Mouse (Mus musculus): ENCODE results near the gene Dync1i2. TPM values are rescaled to one million over a fixed set of nuclear protein-coding genes. Genes with fewer than 3 reads are reported as not detected.

Dync1i2 gene
- total and polyA plus RNA-seq, 3 experiments = 22.9 to 74.3 (median 38.6) TPM

DNA sequence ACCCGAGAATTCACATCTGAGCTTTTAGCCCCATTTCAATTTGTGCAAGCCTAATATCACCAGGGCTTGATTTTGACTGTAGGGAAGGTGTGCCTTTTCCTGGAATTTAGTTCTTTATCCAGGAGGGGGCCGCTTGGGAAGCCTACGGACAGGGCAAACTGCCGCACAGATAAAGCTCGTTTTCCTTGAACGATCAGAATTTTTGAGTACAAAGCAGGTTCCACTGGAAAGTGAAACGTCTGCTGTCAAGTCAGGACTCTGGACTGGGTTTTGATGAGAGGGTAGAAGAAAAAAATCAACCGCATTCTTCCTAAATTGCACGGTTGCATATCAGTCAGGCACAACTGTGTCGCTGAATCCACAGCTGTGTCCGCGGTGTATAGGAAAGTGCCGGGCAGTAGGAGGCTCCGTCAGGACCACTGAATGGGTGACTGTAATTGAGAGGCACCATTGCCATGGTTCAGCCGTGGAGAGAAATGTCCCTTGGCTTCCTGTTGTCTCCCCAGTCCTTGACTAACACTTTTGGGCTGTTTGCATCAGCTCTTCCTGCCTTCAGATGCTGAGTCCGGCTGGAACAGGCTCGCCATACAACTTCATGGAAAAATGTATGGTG lies 19.2 kb upstream of the Dync1i2 start:
- in situ Hi-C loops (cut with MboI; ENCODE audit: low pct_ligation_motif_present, low pct_unique_long_range_greater_than_20kb, low sequenced_read_pairs) (no loop called here), dilution Hi-C loops (cut with MboI; ENCODE audit: extremely low pct_ligation_motif_present, extremely low pct_unique_long_range_greater_than_20kb, low sequenced_read_pairs) (no loop called here)
- no peaks in the 10 kb centered on the region for H3K9me3 ChIP-seq (replicated peaks; ENCODE audit: low read length)
- no peak overlapping the region for H3K4me2 ChIP-seq (ENCODE audit: insufficient read depth, low read depth, poor library complexity, severe bottlenecking)
- no peaks in the 10 kb centered on the region for H3K27me3 ChIP-seq (replicated peaks)
- H3K9ac ChIP-seq (ENCODE audit: insufficient read depth, low read depth) = no peak overlapping the region
- no peaks in the 10 kb centered on the region for H3K36me3 ChIP-seq (replicated peaks in 1 of 2; ENCODE audit: control insufficient read depth in 1 of 2, insufficient read depth in 1 of 2, low read length in 1 of 2)
- no peaks in the 10 kb centered on the region for H3K4me1 ChIP-seq (ENCODE audit: control insufficient read depth in 1 of 2, insufficient read depth in 2 of 2)
- H3K27ac ChIP-seq (ENCODE audit: insufficient read depth, low read depth) = no peak overlapping the region
- H3K79me2 ChIP-seq (replicated peaks; ENCODE audit: control insufficient read depth, extremely low read depth, insufficient read depth, poor library complexity, severe bottlenecking) = no peaks in the 10 kb centered on the region
- no peak overlapping the region for H3K4me3 ChIP-seq (replicated peaks in 1 of 3; ENCODE audit: low read depth in 2 of 3, low read length in 2 of 3, poor library complexity in 1 of 3)
- TF ChIP-seq HCFC1 (IDR thresholded peaks at IDR 0.05; ENCODE audit: low read depth, low read length) (no peak), ZC3H11A (IDR thresholded peaks at IDR 0.05; ENCODE audit: low read depth, low read length) (no peak), MXI1 (IDR thresholded peaks at IDR 0.05; ENCODE audit: low read depth, low read length) (no peak), EP300 (IDR thresholded peaks at IDR 0.05; ENCODE audit: low read length) (no peak), MEF2A (IDR thresholded peaks at IDR 0.05; ENCODE audit: borderline replicate concordance, low read depth, low read length) (no peak), POLR2A (IDR thresholded peaks at IDR 0.05; ENCODE audit: low read depth, low read length) (no peak), CHD2 (IDR thresholded peaks at IDR 0.05; ENCODE audit: low read length) (no peak), ZMIZ1 (IDR thresholded peaks at IDR 0.05; ENCODE audit: low read depth, low read length) (no peak), JUN (IDR thresholded peaks at IDR 0.05; ENCODE audit: insufficient read depth, low read depth, low read length) (no peak), E2F4 (IDR thresholded peaks at IDR 0.05; ENCODE audit: insufficient replicate concordance, low read depth, low read length) (no peak), USF1 (IDR thresholded peaks at IDR 0.05; ENCODE audit: low read depth, low read length) (no peak), JUND (conservative IDR thresholded peaks at IDR 0.05; ENCODE audit: low read depth, low read length) (no peak), POLR2AphosphoS2 (IDR thresholded peaks at IDR 0.05; ENCODE audit: low read depth, low read length) (no peak)
- DNase-seq (ENCODE audit: extremely low read depth) = no peak

DNA sequence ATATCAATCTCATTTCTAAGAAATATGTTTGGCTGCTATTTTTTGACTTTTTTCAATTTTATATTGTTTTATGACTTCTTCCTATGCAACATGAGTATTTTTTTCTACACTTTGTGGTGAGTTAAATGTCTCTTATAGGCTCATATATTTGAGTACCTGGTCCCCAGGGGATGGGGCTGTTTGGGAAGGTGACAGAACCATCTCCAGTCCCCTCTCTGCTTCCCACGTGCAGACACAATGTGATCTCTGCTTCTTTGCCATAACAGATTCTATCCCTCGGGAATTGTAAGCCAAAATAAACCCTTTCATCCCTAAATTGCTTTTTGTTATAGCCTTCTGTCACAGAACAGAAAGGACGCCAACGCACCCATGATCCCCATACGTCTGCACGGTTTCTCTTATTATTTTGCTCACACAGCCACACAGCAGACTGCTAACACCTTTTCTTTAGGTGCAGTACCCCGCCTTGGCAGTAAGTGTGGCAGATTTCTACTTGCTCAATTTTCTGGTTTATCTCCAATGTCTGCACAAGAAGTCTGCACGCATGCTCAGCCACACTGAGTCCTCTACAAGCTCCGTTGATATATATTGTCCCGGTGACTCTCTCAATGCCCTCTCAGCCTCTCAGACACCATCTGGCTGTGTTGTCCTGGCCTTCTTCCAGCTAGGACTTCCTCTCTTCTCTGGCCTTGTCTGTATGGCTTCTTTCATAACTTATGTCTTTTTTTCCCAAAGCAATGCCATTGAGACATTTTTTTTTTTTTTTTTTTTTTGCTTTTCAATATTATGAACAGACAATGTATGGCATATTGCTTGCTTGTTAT lies 17.2 kb upstream of the Dync1i2 start:
- Histone ChIP-seq H3K4me1 (ENCODE audit: control insufficient read depth in 1 of 2, insufficient read depth in 2 of 2) (no peaks in the 10 kb centered on the region), H3K9me3 (replicated peaks; ENCODE audit: low read length) (no peaks in the 10 kb centered on the region), H3K27me3 (replicated peaks) (no peaks in the 10 kb centered on the region), H3K36me3 (replicated peaks in 1 of 2; ENCODE audit: control insufficient read depth in 1 of 2, insufficient read depth in 1 of 2, low read length in 1 of 2) (no peaks in the 10 kb centered on the region), H3K27ac (ENCODE audit: insufficient read depth, low read depth) (no peak overlapping the region), H3K9ac (ENCODE audit: insufficient read depth, low read depth) (no peak overlapping the region), H3K4me2 (ENCODE audit: insufficient read depth, low read depth, poor library complexity, severe bottlenecking) (no peak overlapping the region), H3K4me3 (replicated peaks in 1 of 3; ENCODE audit: low read depth in 2 of 3, low read length in 2 of 3, poor library complexity in 1 of 3) (no peak overlapping the region), H3K79me2 (replicated peaks; ENCODE audit: control insufficient read depth, extremely low read depth, insufficient read depth, poor library complexity, severe bottlenecking) (no peaks in the 10 kb centered on the region)
- in situ Hi-C loops (cut with MboI; ENCODE audit: low pct_ligation_motif_present, low pct_unique_long_range_greater_than_20kb, low sequenced_read_pairs) (no loop called here), dilution Hi-C loops (cut with MboI; ENCODE audit: extremely low pct_ligation_motif_present, extremely low pct_unique_long_range_greater_than_20kb, low sequenced_read_pairs) (no loop called here)
- no peak for DNase-seq (ENCODE audit: extremely low read depth)
- TF ChIP-seq MYC (IDR thresholded peaks at IDR 0.05; ENCODE audit: low read depth, low read length) (no peak), MAFK (IDR thresholded peaks at IDR 0.05; ENCODE audit: insufficient replicate concordance, low read length) (no peak), MXI1 (IDR thresholded peaks at IDR 0.05; ENCODE audit: low read depth, low read length) (no peak), CTCF (conservative IDR thresholded peaks at IDR 0.05 in 1 of 2, IDR thresholded peaks at IDR 0.05 in 1 of 2; ENCODE audit: low read depth in 2 of 2, low read length in 2 of 2) (no peak), JUN (IDR thresholded peaks at IDR 0.05; ENCODE audit: insufficient read depth, low read depth, low read length) (no peak)
